Mouse (Mus musculus): ENCODE data around the gene Zcchc17. TPM values are rescaled to one million over a fixed set of nuclear protein-coding genes. Genes with fewer than 3 reads are reported as not detected.

Zcchc17 gene
- total and polyA plus RNA-seq, 2 experiments from 2014 or later, result 27.7 to 102 TPM

- ATAC-seq (ENCODE audit: low FRiP score) (peak; percentile 48), DNase-seq (ENCODE audit: low spot score) (no peak)
- H3K4me3 ChIP-seq (ENCODE audit: low read depth, low read length), result peak overlapping the region; percentile 70
- peak overlapping the region; percentile 85 for H3K27ac ChIP-seq (ENCODE audit: low read depth, low read length)
- H3K27me3 ChIP-seq (ENCODE audit: insufficient read depth, low read length), result no peaks in the 10 kb centered on the region
- no peaks in the 10 kb centered on the region for H3K36me3 ChIP-seq (ENCODE audit: insufficient read depth, low read length)
- peak overlapping the region; percentile 77 for H3K9ac ChIP-seq (replicated peaks; ENCODE audit: low read length, poor library complexity, severe bottlenecking)
- H3K9me3 ChIP-seq (ENCODE audit: low read length), result no peaks in the 10 kb centered on the region
- H3K4me1 ChIP-seq (ENCODE audit: insufficient read depth, low read length), result no peaks in the 10 kb centered on the region
- H3K4me2 ChIP-seq (ENCODE audit: low read depth, low read length, poor library complexity, severe bottlenecking), result peak overlapping the region; percentile 96
- 6% methylated on average over 11 of the region's 12 CpGs for WGBS
- no peak for TF ChIP-seq CTCF (IDR thresholded peaks at IDR 0.05)
Measured at GRCm38 (mm10) chr4:130273698-130274345, 85.9 kb downstream of the Zcchc17 start.

- DNase-seq (ENCODE audit: low spot score) (no peak), ATAC-seq (ENCODE audit: low FRiP score) (no peak)
- H3K4me2 ChIP-seq (ENCODE audit: low read depth, low read length, poor library complexity, severe bottlenecking), result no peak overlapping the region
- no peaks in the 10 kb centered on the region for H3K36me3 ChIP-seq (ENCODE audit: insufficient read depth, low read length)
- 91% methylated on average over 6 of the region's 6 CpGs for WGBS
- no peaks in the 10 kb centered on the region for H3K9me3 ChIP-seq (ENCODE audit: low read length)
- H3K4me3 ChIP-seq (ENCODE audit: low read depth, low read length), result no peak overlapping the region
- H3K9ac ChIP-seq (replicated peaks; ENCODE audit: low read length, poor library complexity, severe bottlenecking), result no peak overlapping the region
- H3K4me1 ChIP-seq (ENCODE audit: insufficient read depth, low read length), result no peaks in the 10 kb centered on the region
- no peak for TF ChIP-seq CTCF (IDR thresholded peaks at IDR 0.05)
- H3K27ac ChIP-seq (ENCODE audit: low read depth, low read length), result no peak overlapping the region
- no peaks in the 10 kb centered on the region for H3K27me3 ChIP-seq (ENCODE audit: insufficient read depth, low read length)
Measured at GRCm38 (mm10) chr4:130270611-130271347, 89.0 kb downstream of the Zcchc17 start.

GRCm38 (mm10) chr4:130270089-130270488 lies 89.7 kb downstream of the Zcchc17 start:
- TF ChIP-seq CTCF (IDR thresholded peaks at IDR 0.05), result no peak
- Histone ChIP-seq H3K4me3 (ENCODE audit: low read depth, low read length) (no peak overlapping the region), H3K4me1 (ENCODE audit: insufficient read depth, low read length) (no peaks in the 10 kb centered on the region), H3K36me3 (ENCODE audit: insufficient read depth, low read length) (no peaks in the 10 kb centered on the region), H3K9ac (replicated peaks; ENCODE audit: low read length, poor library complexity, severe bottlenecking) (no peak overlapping the region), H3K27me3 (ENCODE audit: insufficient read depth, low read length) (no peaks in the 10 kb centered on the region), H3K27ac (ENCODE audit: low read depth, low read length) (no peak overlapping the region), H3K4me2 (ENCODE audit: low read depth, low read length, poor library complexity, severe bottlenecking) (no peak overlapping the region), H3K9me3 (ENCODE audit: low read length) (no peaks in the 10 kb centered on the region)
- ATAC-seq (ENCODE audit: low FRiP score) (no peak), DNase-seq (ENCODE audit: low spot score) (peak; percentile 75)
- 89% methylated on average over 8 of the region's 8 CpGs for WGBS

- ATAC-seq (ENCODE audit: low FRiP score), result no peak
- no peaks in the 10 kb centered on the region for H3K27me3 ChIP-seq (ENCODE audit: insufficient read depth, low read length)
- no peak for TF ChIP-seq CTCF (IDR thresholded peaks at IDR 0.05)
- DNase-seq (ENCODE audit: low spot score), result no peak
- H3K4me1 ChIP-seq (ENCODE audit: insufficient read depth, low read length), result no peaks in the 10 kb centered on the region
- H3K4me2 ChIP-seq (ENCODE audit: low read depth, low read length, poor library complexity, severe bottlenecking), result no peak overlapping the region
- H3K9ac ChIP-seq (replicated peaks; ENCODE audit: low read length, poor library complexity, severe bottlenecking), result no peak overlapping the region
- no peaks in the 10 kb centered on the region for H3K9me3 ChIP-seq (ENCODE audit: low read length)
- no peak overlapping the region for H3K4me3 ChIP-seq (ENCODE audit: low read depth, low read length)
- H3K36me3 ChIP-seq (ENCODE audit: insufficient read depth, low read length), result no peaks in the 10 kb centered on the region
- 87% methylated on average over 10 of the region's 10 CpGs for WGBS
- no peak overlapping the region for H3K27ac ChIP-seq (ENCODE audit: low read depth, low read length)
Measured at GRCm38 (mm10) chr4:130268736-130269135, 91.0 kb downstream of the Zcchc17 start.

GRCm38 (mm10) chr4:130267069-130267468 lies 92.7 kb downstream of the Zcchc17 start:
- Histone ChIP-seq H3K36me3 (ENCODE audit: insufficient read depth, low read length) (no peaks in the 10 kb centered on the region), H3K9me3 (ENCODE audit: low read length) (no peaks in the 10 kb centered on the region), H3K27me3 (ENCODE audit: insufficient read depth, low read length) (no peaks in the 10 kb centered on the region), H3K4me2 (ENCODE audit: low read depth, low read length, poor library complexity, severe bottlenecking) (no peak overlapping the region), H3K4me1 (ENCODE audit: insufficient read depth, low read length) (no peaks in the 10 kb centered on the region), H3K4me3 (ENCODE audit: low read depth, low read length) (no peak overlapping the region), H3K9ac (replicated peaks; ENCODE audit: low read length, poor library complexity, severe bottlenecking) (no peak overlapping the region), H3K27ac (ENCODE audit: low read depth, low read length) (no peak overlapping the region)
- 78% methylated on average over 7 of the region's 7 CpGs for WGBS
- DNase-seq (ENCODE audit: low spot score) (no peak), ATAC-seq (ENCODE audit: low FRiP score) (no peak)
- TF ChIP-seq CTCF (IDR thresholded peaks at IDR 0.05), result no peak

- H3K36me3 ChIP-seq (ENCODE audit: insufficient read depth, low read length), result no peaks in the 10 kb centered on the region
- no peak overlapping the region for H3K4me2 ChIP-seq (ENCODE audit: low read depth, low read length, poor library complexity, severe bottlenecking)
- no peak overlapping the region for H3K4me3 ChIP-seq (ENCODE audit: low read depth, low read length)
- no peak overlapping the region for H3K27ac ChIP-seq (ENCODE audit: low read depth, low read length)
- no peaks in the 10 kb centered on the region for H3K27me3 ChIP-seq (ENCODE audit: insufficient read depth, low read length)
- ATAC-seq (ENCODE audit: low FRiP score) (no peak), DNase-seq (ENCODE audit: low spot score) (no peak)
- no peak for TF ChIP-seq CTCF (IDR thresholded peaks at IDR 0.05)
- H3K4me1 ChIP-seq (ENCODE audit: insufficient read depth, low read length), result no peaks in the 10 kb centered on the region
- H3K9me3 ChIP-seq (ENCODE audit: low read length), result no peaks in the 10 kb centered on the region
- no peak overlapping the region for H3K9ac ChIP-seq (replicated peaks; ENCODE audit: low read length, poor library complexity, severe bottlenecking)
- WGBS, result 55% methylated on average over 9 of the region's 9 CpGs
Measured at GRCm38 (mm10) chr4:130266601-130267000, 93.1 kb downstream of the Zcchc17 start.

Other genes starting within 250 kb of the Zcchc17 start
- gene Hcrtr1, start 220.6 kb downstream of the Zcchc17 start, total RNA-seq (2014; rRNA removed), result 14.5 and 20.4 TPM in 2 replicates
- gene Hcrtr1, start 220.6 kb downstream of the Zcchc17 start, polyA plus RNA-seq (2015; fragmentation: Nextera tagmentation; extraction: Ambion mirVana), result 13.9 and 16.7 TPM in 2 replicates
- 7.2 and 7.5 TPM in 2 replicates for gene Tinagl1, start 184.8 kb downstream of the Zcchc17 start, total RNA-seq (2014; rRNA removed)
- 2.9 and 4.3 TPM in 2 replicates for gene Tinagl1, start 184.8 kb downstream of the Zcchc17 start, polyA plus RNA-seq (2015; fragmentation: Nextera tagmentation; extraction: Ambion mirVana)
- gene Gm853, start 137.5 kb downstream of the Zcchc17 start, total RNA-seq (2014; rRNA removed), result 0.49 TPM in 1 of 2 replicates, not detected in the other
- not detected in 2 replicates for gene Gm853, start 137.5 kb downstream of the Zcchc17 start, polyA plus RNA-seq (2015; fragmentation: Nextera tagmentation; extraction: Ambion mirVana)
- 12.6 and 13.5 TPM in 2 replicates for gene Serinc2, start 80.7 kb downstream of the Zcchc17 start, total RNA-seq (2014; rRNA removed)
- gene Serinc2, start 80.7 kb downstream of the Zcchc17 start, polyA plus RNA-seq (2015; fragmentation: Nextera tagmentation; extraction: Ambion mirVana), result 11.1 and 12.3 TPM in 2 replicates
- gene Fabp3, start 51.3 kb downstream of the Zcchc17 start, total RNA-seq (2014; rRNA removed), result 143 and 179 TPM in 2 replicates
- gene Fabp3, start 51.3 kb downstream of the Zcchc17 start, polyA plus RNA-seq (2015; fragmentation: Nextera tagmentation; extraction: Ambion mirVana), result 394 and 409 TPM in 2 replicates
- 2.1 TPM in 1 of 2 replicates, not detected in the other for gene Gm10570, start 51.3 kb downstream of the Zcchc17 start, total RNA-seq (2014; rRNA removed)
- gene Gm10570, start 51.3 kb downstream of the Zcchc17 start, polyA plus RNA-seq (2015; fragmentation: Nextera tagmentation; extraction: Ambion mirVana), result 1.5 and 1.9 TPM in 2 replicates
- gene Snrnp40, start 189 bp upstream of the Zcchc17 start, total RNA-seq (2014; rRNA removed), result 57.6 and 70.2 TPM in 2 replicates
- 75.5 and 76.8 TPM in 2 replicates for gene Snrnp40, start 189 bp upstream of the Zcchc17 start, polyA plus RNA-seq (2015; fragmentation: Nextera tagmentation; extraction: Ambion mirVana)
- gene Nkain1, start 214.2 kb upstream of the Zcchc17 start, total RNA-seq (2014; rRNA removed), result 245 and 267 TPM in 2 replicates
- gene Nkain1, start 214.2 kb upstream of the Zcchc17 start, polyA plus RNA-seq (2015; fragmentation: Nextera tagmentation; extraction: Ambion mirVana), result 8.2 and 10.2 TPM in 2 replicates